Mouse (Mus musculus) hindbrain, embryonic 16.5 days (tissue): ENCODE results near the gene Rspo1. TPM values are rescaled to one million over a fixed set of nuclear protein-coding genes. Genes with fewer than 3 reads are reported as not detected.

Experiments
- ATAC-seq: fragments of 200-750 bp; cut with Nextera tagmentation; 2 replicates; pipeline ENCODE4 v1.8.0; 2017; ENCODE audit warnings: moderate TSS enrichment, moderate library complexity
- H3K27ac ChIP-seq: fragments of 300-500 bp; sonication (generic); 2 replicates; pipeline ENCODE4 v1.5.1; 2014; ENCODE audit warnings: low read depth, mild to moderate bottlenecking, control low read depth, low read length, moderate library complexity
- H3K27me3 ChIP-seq: fragments of 300-500 bp; sonication (generic); replicated peaks from 2 replicates; pipeline ENCODE4 v1.6.1; 2014; ENCODE audit warnings: low read length; ENCODE audit not compliant: control insufficient read depth, insufficient read depth
- H3K36me3 ChIP-seq: fragments of 300-500 bp; sonication (generic); 2 replicates; pipeline ENCODE4 v1.6.1; 2014; ENCODE audit warnings: mild to moderate bottlenecking, low read length, moderate library complexity, mixed read lengths; ENCODE audit not compliant: control insufficient read depth, insufficient read depth
- H3K4me1 ChIP-seq: fragments of 300-500 bp; sonication (generic); 2 replicates; pipeline ENCODE4 v1.6.1; 2014; ENCODE audit warnings: low read depth, low read length; ENCODE audit not compliant: control insufficient read depth, insufficient read depth
- H3K4me2 ChIP-seq: fragments of 300-500 bp; sonication (generic); 2 replicates; pipeline ENCODE4 v1.6.1; 2014; ENCODE audit warnings: mild to moderate bottlenecking, low read length, control low read depth, moderate library complexity
- H3K4me3 ChIP-seq: fragments of 300-500 bp; sonication (generic); 2 replicates; pipeline ENCODE4 v1.5.1; 2014; ENCODE audit warnings: mild to moderate bottlenecking, low read length, control low read depth, moderate library complexity
- H3K9ac ChIP-seq: fragments of 300-500 bp; sonication (generic); 2 replicates; pipeline ENCODE4 v1.6.1; 2014; ENCODE audit warnings: low read depth, mild to moderate bottlenecking, control low read depth, low read length, moderate library complexity
- H3K9me3 ChIP-seq: fragments of 300-500 bp; sonication (generic); 2 replicates; pipeline ENCODE4 v1.6.1; 2014; ENCODE audit warnings: mild to moderate bottlenecking, low read length, moderate library complexity; ENCODE audit not compliant: control insufficient read depth
- WGBS: fragments of 180-500 bp; shearing (Covaris S2); extraction: QIAGEN DNeasy Blood & Tissue Kit; methylation state at CpG from one replicate; pipeline ENCODE4 v1.1.7; 2014; 5-methylcytosine and 5-hydroxymethylcytosine counted together
- polyA plus RNA-seq: library from polyadenylated mRNA; unstranded; fragments of >200 nt; fragmentation: Nextera tagmentation; extraction: Ambion mirVana; gene quantifications from 2 replicates; pipeline ENCODE4 v1.2.1, GENCODE M21; 2015

The Rspo1 gene
- polyA plus RNA-seq, 1 experiment from 2014 or later: 1.8 TPM

- ATAC-seq: no peak
- Histone ChIP-seq H3K4me1 (peaks cover 5% of the 10 kb centered on the region), H3K4me3 (no peak overlapping the region), H3K27me3 (no peaks in the 10 kb centered on the region), H3K9me3 (no peaks in the 10 kb centered on the region), H3K9ac (no peak overlapping the region), H3K36me3 (no peaks in the 10 kb centered on the region), H3K4me2 (no peak overlapping the region), H3K27ac (no peak overlapping the region)
- WGBS: 71% methylated on average over 11 of the region's 11 CpGs
Measured at GRCm38 (mm10) chr4:124970194-124970593, 16.0 kb upstream of the Rspo1 start.

DNA sequence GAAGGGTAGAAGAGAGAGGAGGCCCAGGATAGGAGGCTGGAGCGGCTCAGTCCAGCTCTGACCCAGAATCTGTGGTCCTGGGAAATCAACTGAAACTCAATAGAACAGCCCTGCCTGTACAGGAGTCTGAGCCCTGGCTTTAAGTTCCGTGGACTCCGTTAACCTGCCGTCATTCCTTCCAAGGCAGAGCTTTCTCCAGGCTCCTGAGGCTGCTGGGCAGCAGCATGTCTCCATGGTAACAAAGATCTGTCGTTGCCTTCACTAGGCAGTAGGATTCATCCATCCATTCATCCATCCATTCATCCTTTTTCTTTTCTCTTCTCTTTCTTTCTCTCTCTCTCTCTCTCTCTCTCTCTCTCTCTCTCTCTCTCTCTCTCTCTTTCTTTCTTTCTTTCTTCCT, 15.6 kb upstream of the Rspo1 start:
- Histone ChIP-seq H3K36me3 (no peaks in the 10 kb centered on the region), H3K4me3 (no peak overlapping the region), H3K27ac (no peak overlapping the region), H3K9ac (no peak overlapping the region), H3K4me2 (no peak overlapping the region), H3K4me1 (peaks cover 5% of the 10 kb centered on the region), H3K27me3 (no peaks in the 10 kb centered on the region), H3K9me3 (no peaks in the 10 kb centered on the region)
- 47% methylated on average over 5 of the region's 5 CpGs for WGBS
- peak; percentile 67 for ATAC-seq

DNA sequence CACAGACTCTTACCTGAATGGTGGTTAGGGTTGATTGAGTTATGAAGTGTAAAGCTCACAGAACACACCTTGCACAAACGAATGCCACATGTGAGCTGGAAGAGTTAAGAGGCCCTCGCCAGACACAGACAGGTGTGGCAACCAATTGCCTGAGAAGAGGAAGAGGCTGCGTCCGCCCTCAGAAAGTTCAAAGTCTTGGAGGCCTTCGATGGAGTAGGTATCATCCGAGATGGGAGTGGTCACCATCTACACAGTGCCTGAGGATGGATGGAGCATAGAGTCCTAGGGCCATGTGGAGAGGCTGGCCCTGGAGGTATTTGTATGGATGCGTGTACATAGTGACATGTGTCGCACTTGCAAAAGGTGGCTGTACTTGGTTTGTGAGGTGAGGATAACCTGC, 15.1 kb upstream of the Rspo1 start:
- Histone ChIP-seq H3K4me3 (no peak overlapping the region), H3K4me2 (no peak overlapping the region), H3K27ac (no peak overlapping the region), H3K27me3 (no peaks in the 10 kb centered on the region), H3K9me3 (no peaks in the 10 kb centered on the region), H3K4me1 (peaks cover 5% of the 10 kb centered on the region), H3K9ac (no peak overlapping the region), H3K36me3 (no peaks in the 10 kb centered on the region)
- ATAC-seq: no peak
- WGBS: 88% methylated on average over 8 of the region's 8 CpGs

DNA sequence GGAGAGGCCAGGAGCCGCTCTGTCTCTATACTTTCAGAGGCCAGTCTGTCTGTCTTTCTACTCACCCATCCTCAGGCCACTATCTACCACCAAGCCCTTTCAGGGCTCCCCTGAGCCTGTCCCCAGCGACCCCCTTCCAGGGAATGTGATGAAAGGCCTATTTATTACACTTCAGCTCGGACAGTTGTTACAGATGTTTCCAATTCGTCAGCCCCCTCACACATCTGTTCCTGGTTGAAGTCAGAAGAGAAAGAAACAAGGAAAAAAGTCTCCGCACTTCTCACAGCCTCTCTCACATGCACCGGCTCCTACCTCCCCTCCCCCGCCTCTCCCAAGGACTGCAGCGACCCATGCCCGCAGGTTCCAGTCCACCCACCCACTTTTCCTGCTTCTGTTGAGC, 13.9 kb upstream of the Rspo1 start:
- Histone ChIP-seq H3K27me3 (no peaks in the 10 kb centered on the region), H3K4me1 (peaks cover 5% of the 10 kb centered on the region), H3K27ac (no peak overlapping the region), H3K36me3 (no peaks in the 10 kb centered on the region), H3K4me3 (no peak overlapping the region), H3K4me2 (no peak overlapping the region), H3K9ac (no peak overlapping the region), H3K9me3 (no peaks in the 10 kb centered on the region)
- 57% methylated on average over 9 of the region's 9 CpGs for WGBS
- ATAC-seq: no peak

DNA sequence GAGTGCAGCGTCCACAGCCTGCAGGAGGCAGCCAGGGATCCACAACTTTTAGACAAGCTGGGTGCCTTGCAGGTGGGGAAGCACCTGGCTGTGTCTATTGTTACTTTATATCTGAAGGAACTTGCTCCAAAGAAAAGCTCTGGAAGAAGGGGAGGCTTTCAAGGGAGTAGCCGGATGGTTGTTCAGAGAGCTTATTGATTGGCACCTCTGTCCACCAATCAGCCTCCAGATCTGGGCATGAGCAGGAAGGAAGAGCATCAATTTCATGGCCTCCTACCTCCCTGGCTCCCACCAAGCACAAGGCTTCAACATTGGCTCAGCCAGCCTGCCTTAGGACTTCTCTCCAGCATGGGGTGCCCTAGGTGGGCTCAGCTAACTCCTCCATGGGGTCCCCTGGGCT, 12.9 kb upstream of the Rspo1 start:
- Histone ChIP-seq H3K9me3 (no peaks in the 10 kb centered on the region), H3K9ac (no peak overlapping the region), H3K36me3 (no peaks in the 10 kb centered on the region), H3K27ac (no peak overlapping the region), H3K4me2 (no peak overlapping the region), H3K4me1 (peaks cover 5% of the 10 kb centered on the region), H3K27me3 (no peaks in the 10 kb centered on the region), H3K4me3 (no peak overlapping the region)
- no peak for ATAC-seq
- WGBS: 88% methylated on average over 2 of the region's 2 CpGs

- no peak overlapping the region for H3K4me3 ChIP-seq
- no peaks in the 10 kb centered on the region for H3K9me3 ChIP-seq
- peaks cover 11% of the 10 kb centered on the region for H3K27me3 ChIP-seq
- ATAC-seq: no peak
- H3K36me3 ChIP-seq: no peaks in the 10 kb centered on the region
- H3K4me1 ChIP-seq: no peaks in the 10 kb centered on the region; the same call in 1 of the 2 replicates
- WGBS: 40% methylated on average over 5 of the region's 5 CpGs
- no peak overlapping the region for H3K27ac ChIP-seq
- no peak overlapping the region for H3K4me2 ChIP-seq
- H3K9ac ChIP-seq: no peak overlapping the region
Measured at GRCm38 (mm10) chr4:124978201-124978600, 8.0 kb upstream of the Rspo1 start.

DNA sequence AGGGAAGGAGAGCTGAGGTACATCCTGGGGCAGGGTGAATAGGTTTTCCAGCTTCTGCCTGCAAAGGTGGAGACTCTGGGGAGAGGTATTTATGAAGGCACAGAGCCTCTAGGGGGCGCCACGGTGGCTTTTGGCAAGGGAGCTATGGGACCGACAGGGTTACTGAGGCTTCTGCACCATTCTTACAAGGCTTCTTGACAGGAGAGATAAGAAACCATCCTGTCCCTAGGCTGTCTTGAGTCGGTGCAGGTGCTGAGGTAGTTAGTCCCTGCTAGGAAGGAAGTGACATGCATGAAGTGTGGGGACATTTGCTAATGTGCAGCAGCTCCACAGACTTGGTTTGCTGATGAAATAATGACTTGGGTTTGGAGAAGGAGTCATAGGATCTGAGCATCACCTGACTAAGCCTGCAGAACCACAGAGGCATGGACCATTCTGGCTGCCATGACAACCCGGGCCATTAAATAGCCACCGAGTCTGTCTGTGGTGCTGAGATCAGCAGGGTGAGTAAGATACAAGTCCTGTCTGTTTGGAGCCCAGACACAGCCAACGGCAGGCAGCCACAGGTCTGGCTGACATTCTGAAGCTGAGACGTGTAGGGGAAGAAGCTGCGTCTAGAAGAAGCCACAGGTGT, 2.2 kb upstream of the Rspo1 start:
- Histone ChIP-seq H3K36me3 (no peaks in the 10 kb centered on the region), H3K9ac (no peak overlapping the region), H3K4me3 (no peak overlapping the region), H3K27ac (no peak overlapping the region), H3K4me1 (peaks cover 17% of the 10 kb centered on the region), H3K4me2 (no peak overlapping the region), H3K9me3 (no peaks in the 10 kb centered on the region), H3K27me3 (peaks cover 63% of the 10 kb centered on the region)
- 16% methylated on average over 9 of the region's 9 CpGs for WGBS
- ATAC-seq: peak; percentile 35; the same call in 1 of the 2 replicates

GRCm38 (mm10) chr4:124984871-124985670, 1.2 kb upstream of the Rspo1 start:
- peaks cover 17% of the 10 kb centered on the region for H3K4me1 ChIP-seq
- H3K36me3 ChIP-seq: no peaks in the 10 kb centered on the region
- no peak overlapping the region for H3K4me3 ChIP-seq
- WGBS: 9% methylated on average over 18 of the region's 18 CpGs
- ATAC-seq: no peak
- H3K27ac ChIP-seq: no peak overlapping the region
- H3K4me2 ChIP-seq: no peak overlapping the region
- peaks cover 70% of the 10 kb centered on the region for H3K27me3 ChIP-seq
- no peak overlapping the region for H3K9ac ChIP-seq
- no peaks in the 10 kb centered on the region for H3K9me3 ChIP-seq

DNA sequence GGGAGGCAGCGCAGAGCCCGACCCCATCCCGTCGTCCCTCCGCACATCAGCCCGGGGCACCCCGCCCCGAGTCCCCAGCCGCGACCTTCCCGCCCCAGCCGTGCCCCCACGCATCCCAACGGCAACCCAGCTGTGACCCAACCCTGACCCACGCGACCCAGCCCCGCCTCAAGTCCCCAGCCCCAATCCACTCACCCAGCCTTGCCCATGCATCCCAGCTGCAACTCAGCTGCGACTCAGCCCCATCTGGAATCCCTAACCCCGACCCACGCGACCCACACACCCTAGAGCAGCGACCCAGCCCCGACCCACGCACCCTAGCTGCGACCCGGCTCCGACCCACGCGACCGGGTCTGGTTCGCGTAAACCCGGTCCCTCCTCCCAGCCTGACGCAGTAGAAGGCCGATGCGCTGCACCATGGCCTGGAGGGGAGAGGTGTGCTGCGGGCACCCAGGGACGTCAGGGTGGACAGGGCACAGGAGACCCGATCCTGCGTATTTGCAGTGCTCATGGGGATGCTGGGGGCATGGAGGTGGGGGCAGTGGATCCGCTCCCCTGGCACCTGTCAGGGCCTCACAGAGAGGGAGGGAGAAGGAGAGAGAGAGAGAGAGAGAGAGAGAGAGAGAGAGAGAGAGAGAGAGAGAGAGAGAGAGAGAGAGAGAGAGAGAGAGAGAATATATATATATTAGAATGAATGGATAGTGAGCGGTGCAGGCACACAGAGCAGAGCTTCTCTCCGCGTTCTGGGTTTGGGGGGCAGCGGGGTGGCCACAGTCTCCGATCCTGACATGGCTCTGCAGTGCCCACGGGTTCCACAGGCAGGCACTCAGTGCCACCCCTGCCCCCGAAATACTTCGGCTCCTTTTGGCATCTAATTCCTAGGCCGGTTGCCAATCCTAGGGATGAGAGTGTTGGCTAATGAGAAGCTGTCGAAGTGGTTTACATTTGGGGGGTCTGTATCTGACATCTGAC, 795 bp downstream of the Rspo1 start:
- Histone ChIP-seq H3K27ac (no peak overlapping the region), H3K27me3 (peaks cover 84% of the 10 kb centered on the region), H3K9me3 (no peaks in the 10 kb centered on the region), H3K4me2 (peak overlapping the region; percentile 56), H3K9ac (peak overlapping the region; percentile 43), H3K4me1 (peaks cover 17% of the 10 kb centered on the region), H3K36me3 (no peaks in the 10 kb centered on the region), H3K4me3 (peak overlapping the region; percentile 37)
- no peak for ATAC-seq
- WGBS: 3% methylated on average over 34 of the region's 51 CpGs
